20 mouse cellular contexts compared by ENCODE assay signal in the genomic region with DNA sequence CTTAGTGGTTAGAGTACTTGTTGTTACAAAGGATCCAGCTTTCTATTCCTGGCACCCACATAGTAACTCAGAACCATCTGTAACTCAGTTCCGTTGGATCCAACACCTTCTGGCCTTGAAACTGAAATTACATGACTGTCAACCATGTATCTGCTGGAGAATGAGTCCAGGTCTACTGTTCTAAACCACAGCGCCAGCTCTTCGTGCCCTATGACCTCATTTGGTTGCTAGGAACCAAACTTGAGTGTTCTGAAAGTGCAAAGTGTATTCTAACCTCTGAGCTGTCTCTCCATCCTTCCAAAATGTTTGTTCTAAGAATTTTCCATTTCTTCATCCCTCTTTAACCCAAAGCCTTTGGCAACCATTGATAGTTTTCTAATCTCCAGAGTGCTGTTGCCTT.
"Had no signal": no experiment of that assay in that cellular context is flagged by ENCODE, and none has a peak within 500 bp of the region (broad histone marks: within the 10 kb centered on the region; RNA-seq: fewer than 3 reads in every experiment).

No protein-coding gene starts in this region.

- ATAC-seq: liver, postnatal 0 days; lung, postnatal 0 days; midbrain, embryonic 13.5 days; midbrain, embryonic 15.5 days had no signal

- H3K4me2 ChIP-seq: lung, embryonic 15.5 days; midbrain, embryonic 11.5 days; midbrain, embryonic 13.5 days; midbrain, embryonic 15.5 days; neural tube, embryonic 12.5 days had no signal

- H3K4me1 ChIP-seq: lung, embryonic 15.5 days; megakaryocyte, embryonic 14.5 days; midbrain, embryonic 13.5 days; midbrain, embryonic 15.5 days; neural tube, embryonic 12.5 days had no signal

- H3K9ac ChIP-seq: liver, postnatal 0 days; lung, embryonic 15.5 days; midbrain, embryonic 13.5 days; midbrain, embryonic 15.5 days; neural tube, embryonic 12.5 days had no signal

- DNase-seq: liver, postnatal 0 days; lung, adult 2 months; lung, postnatal 14 days; lung, postnatal 36 days; retina, postnatal 1 day; right cerebral cortex, adult 18-20 months; right cerebral cortex, postnatal 25 days; right cerebral cortex, postnatal 4 days; spleen, adult 18-20 months; thymus, adult 18-20 months; thymus, postnatal 14 days; thymus, postnatal 36 days had no signal

- H3K9me3 ChIP-seq: lung, embryonic 15.5 days; megakaryocyte, embryonic 14.5 days; midbrain, embryonic 13.5 days; midbrain, embryonic 15.5 days; neural tube, embryonic 12.5 days had no signal

- H3K4me3 ChIP-seq: lung, embryonic 15.5 days; megakaryocyte, embryonic 14.5 days; midbrain, embryonic 13.5 days; midbrain, embryonic 15.5 days; neural tube, embryonic 12.5 days had no signal

- H3K27me3 ChIP-seq: lung, embryonic 15.5 days; megakaryocyte, embryonic 14.5 days; midbrain, embryonic 13.5 days; midbrain, embryonic 15.5 days; neural tube, embryonic 12.5 days had no signal

- H3K27ac ChIP-seq: lung, embryonic 15.5 days; macrophage; midbrain, embryonic 13.5 days; midbrain, embryonic 15.5 days; neural tube, embryonic 12.5 days had no signal
